Mouse (Mus musculus) urinary bladder, postnatal 25 days (tissue): ENCODE data around the gene Serping1.
"Not testable (repeated sequence)": the region's sequence is repeated elsewhere in the genome, so short reads cannot be mapped to it uniquely, and the experiment has no call there.

ENCODE experiments used
- DNase-seq: peaks from one replicate; pipeline ENCODE4 v3.0.0; 2022; ENCODE audit warnings: low spot score

Gene Serping1

GRCm38 (mm10) chr2:84737451-84737925, 37.8 kb downstream of the Serping1 start:
- no peak for DNase-seq

GRCm38 (mm10) chr2:84736312-84737161, 38.7 kb downstream of the Serping1 start:
- no peak for DNase-seq

GRCm38 (mm10) chr2:84735346-84735920, 39.8 kb downstream of the Serping1 start:
- no peak for DNase-seq

- DNase-seq = no peak
Observed at GRCm38 (mm10) chr2:84734919-84735318, 40.3 kb downstream of the Serping1 start.

- no peak for DNase-seq
Observed at GRCm38 (mm10) chr2:84734351-84734864, 40.8 kb downstream of the Serping1 start.

- DNase-seq = no peak
Observed at GRCm38 (mm10) chr2:84733579-84734300, 41.5 kb downstream of the Serping1 start, which contains the start of gene Ypel4. Gene Ypel4 (plus strand): TSS chr2:84734058.

- no peak for DNase-seq
Observed at GRCm38 (mm10) chr2:84732394-84732793, 42.9 kb downstream of the Serping1 start.

GRCm38 (mm10) chr2:84731206-84731605, 44.0 kb downstream of the Serping1 start:
- DNase-seq = no peak

GRCm38 (mm10) chr2:84728191-84728590, 47.1 kb downstream of the Serping1 start:
- DNase-seq = not testable (repeated sequence)

- peak; percentile 90 for DNase-seq
Observed at GRCm38 (mm10) chr2:84727172-84727858, 47.9 kb downstream of the Serping1 start, which contains the start of gene Clp1. Gene Clp1 (minus strand): TSS chr2:84727350.

GRCm38 (mm10) chr2:84726716-84727115, 48.5 kb downstream of the Serping1 start:
- DNase-seq = no peak

- DNase-seq = no peak
Observed at GRCm38 (mm10) chr2:84725770-84726169, 49.5 kb downstream of the Serping1 start.

GRCm38 (mm10) chr2:84723856-84724255, 51.4 kb downstream of the Serping1 start:
- DNase-seq = no peak

- no peak for DNase-seq
Observed at GRCm38 (mm10) chr2:84721182-84721581, 54.1 kb downstream of the Serping1 start.

- DNase-seq = no peak
Observed at GRCm38 (mm10) chr2:84720718-84721117, 54.5 kb downstream of the Serping1 start.

GRCm38 (mm10) chr2:84717357-84717756, 57.9 kb downstream of the Serping1 start:
- no peak for DNase-seq

GRCm38 (mm10) chr2:84716423-84717355, 58.6 kb downstream of the Serping1 start:
- DNase-seq = no peak

GRCm38 (mm10) chr2:84715562-84716361, 59.5 kb downstream of the Serping1 start:
- peak; percentile 50 for DNase-seq
